Mouse (Mus musculus): ENCODE results near the gene Tmem231.

- no peak for TF ChIP-seq GATA1 (IDR thresholded peaks at IDR 0.05; ENCODE audit: borderline replicate concordance, low read length)
- no peak for TF ChIP-seq FLI1 (IDR thresholded peaks at IDR 0.05; ENCODE audit: low read length)
Measured at GRCm38 (mm10) chr8:111963091-111963490, 29.4 kb upstream of the Tmem231 start.

Measured in megakaryocyte, embryonic 14.5 days (primary cell).